Mouse (Mus musculus) heart, postnatal 14 days (tissue): ENCODE measurements around the gene Olah. TPM values are rescaled to one million over a fixed set of nuclear protein-coding genes. Genes with fewer than 3 reads are reported as not detected.
"Not testable (repeated sequence)": the region's sequence is repeated elsewhere in the genome, so short reads cannot be mapped to it uniquely, and the experiment has no call there.

ENCODE experiments used
- DNase-seq, 2 experiments: peaks; one replicate each; pipeline ENCODE4 v3.0.0; 2021 to 2022
- intact Hi-C: fragments of 180-260 bp; cut with DNase I; formaldehyde crosslinking; loops from one replicate; pipeline ENCODE4 v1.15.1; 2025
- long read RNA-seq, 2 experiments: library from polyadenylated mRNA; stranded (forward); transcript quantifications; one replicate each; pipeline ENCODE4 v2.0.0; 2021
- total RNA-seq, 2 experiments: library from RNA; stranded (reverse); gene quantifications; 2 replicates each; pipeline ENCODE4 v1.2.3; 2021

Gene Olah
- total RNA-seq, result not detected
- long read RNA-seq, experiment 1, result 0 reads
- long read RNA-seq, experiment 2, result 0 reads

- intact Hi-C loops, DNase-seq: not testable (repeated sequence)
Observed at GRCm38 (mm10) chr2:3397110-3397509, at the start of gene Olah. Gene Olah, minus strand, starts transcription at chr2:3397210.

GRCm38 (mm10) chr2:3445984-3446383, 49.0 kb upstream of the Olah start:
- intact Hi-C loops, result no loop called here
- no peak for DNase-seq

- intact Hi-C loops, result no loop called here
- no peak for DNase-seq
Observed at GRCm38 (mm10) chr2:3444206-3444605, 47.2 kb upstream of the Olah start.

- intact Hi-C loops, result no loop called here
- DNase-seq, result no peak
Observed at GRCm38 (mm10) chr2:3437956-3438355, 40.9 kb upstream of the Olah start.

- intact Hi-C loops, result no loop called here
- DNase-seq, result no peak
Observed at GRCm38 (mm10) chr2:3435369-3436061, 38.5 kb upstream of the Olah start.

- intact Hi-C loops, result no loop called here
- no peak for DNase-seq
Observed at GRCm38 (mm10) chr2:3430956-3431355, 33.9 kb upstream of the Olah start.

GRCm38 (mm10) chr2:3424579-3424910, 27.5 kb upstream of the Olah start:
- DNase-seq, result no peak
- intact Hi-C loops, result loop anchor here (5.0 kb wide), 1 partner anchor 88 kb away; the partner anchor contains the start of genes Cdnf, Gm45902 and Hspa14

- intact Hi-C loops, result loop anchor here (5.0 kb wide), 1 partner anchor 88 kb away; the partner anchor contains the start of genes Cdnf, Gm45902 and Hspa14
- DNase-seq, result peak; percentile 84 to 87
Observed at GRCm38 (mm10) chr2:3423841-3424578, 27.0 kb upstream of the Olah start, which contains the start of gene Dclre1c. Gene Dclre1c, plus strand, starts transcription at chr2:3424131.

- intact Hi-C loops, result loop anchor here (5.0 kb wide), 1 partner anchor 90 kb away; the partner anchor contains the start of genes Cdnf, Gm45902 and Hspa14
Observed at GRCm38 (mm10) chr2:3422548-3422947, 25.5 kb upstream of the Olah start, which contains the start of gene Meig1. Gene Meig1, minus strand, starts transcription at chr2:3422648.

GRCm38 (mm10) chr2:3420157-3420556, 23.1 kb upstream of the Olah start:
- no peak for DNase-seq

More at GRCm38 (mm10) chr2:3422548-3422947, 25.5 kb upstream of the Olah start, which contains the start of gene Meig1:
- DNase-seq, result no peak

GRCm38 (mm10) chr2:3418883-3419431, 21.9 kb upstream of the Olah start:
- intact Hi-C loops, result no loop called here
- peak; percentile 95 to 97 for DNase-seq

More at GRCm38 (mm10) chr2:3420157-3420556, 23.1 kb upstream of the Olah start:
- intact Hi-C loops, result loop anchor here (5.0 kb wide), 1 partner anchor 92 kb away; the partner anchor contains the start of genes Cdnf, Gm45902 and Hspa14

- intact Hi-C loops, result no loop called here
- no peak for DNase-seq
Observed at GRCm38 (mm10) chr2:3415676-3416075, 18.7 kb upstream of the Olah start.

GRCm38 (mm10) chr2:3414241-3414640, 17.2 kb upstream of the Olah start:
- DNase-seq, result peak; percentile 50 to 65
- intact Hi-C loops, result loop anchor here (5.0 kb wide), 1 partner anchor 67 kb away; no protein-coding TSS in a partner anchor

- DNase-seq, result no peak
- intact Hi-C loops, result no loop called here
Observed at GRCm38 (mm10) chr2:3407756-3408155, 10.7 kb upstream of the Olah start.

- no peak for DNase-seq
Observed at GRCm38 (mm10) chr2:3405981-3406380, 9.0 kb upstream of the Olah start.

GRCm38 (mm10) chr2:3391945-3392344, 5.1 kb downstream of the Olah start:
- intact Hi-C loops, result no loop called here
- DNase-seq, result no peak

More at GRCm38 (mm10) chr2:3405981-3406380, 9.0 kb upstream of the Olah start:
- intact Hi-C loops, result no loop called here

- DNase-seq, result no peak
- intact Hi-C loops, result no loop called here
Observed at GRCm38 (mm10) chr2:3387105-3387860, 9.7 kb downstream of the Olah start.

- no peak for DNase-seq
- intact Hi-C loops, result no loop called here
Observed at GRCm38 (mm10) chr2:3365127-3365526, 31.9 kb downstream of the Olah start.

GRCm38 (mm10) chr2:3361067-3361466, 35.9 kb downstream of the Olah start:
- DNase-seq, result no peak

GRCm38 (mm10) chr2:3357887-3358286, 39.1 kb downstream of the Olah start:
- intact Hi-C loops, result no loop called here
- no peak for DNase-seq

More at GRCm38 (mm10) chr2:3361067-3361466, 35.9 kb downstream of the Olah start:
- intact Hi-C loops, result no loop called here
